Mouse (Mus musculus) limb, embryonic 11.5 days (tissue): Measurements from ENCODE around the gene Plekha7. TPM values are rescaled to one million over a fixed set of nuclear protein-coding genes. Genes with fewer than 3 reads are reported as not detected.

Source experiments
- ATAC-seq: fragments of 200-750 bp; cut with Nextera tagmentation; 2 replicates; pipeline ENCODE4 v1.8.0; 2017; ENCODE audit warnings: low read depth; ENCODE audit not compliant: insufficient number of reproducible peaks, low FRiP score, low TSS enrichment
- DNase-seq: peaks from one replicate; pipeline ENCODE4 v3.0.0-alpha.2; 2015; ENCODE audit warnings: low spot score
- H3K27ac ChIP-seq: fragments of 300-500 bp; sonication (generic); replicated peaks from 2 replicates; pipeline ENCODE4 v1.5.1; 2014; ENCODE audit warnings: low read depth, mild to moderate bottlenecking, low read length
- H3K27me3 ChIP-seq: fragments of 300-500 bp; sonication (generic); 2 replicates; pipeline ENCODE4 v1.6.1; 2014; ENCODE audit warnings: mild to moderate bottlenecking, low read length, mixed read lengths; ENCODE audit not compliant: control insufficient read depth, insufficient read depth
- H3K36me3 ChIP-seq: fragments of 300-500 bp; sonication (generic); 2 replicates; pipeline ENCODE4 v1.6.1; 2014; ENCODE audit warnings: mild to moderate bottlenecking, low read length, moderate library complexity, mixed read lengths; ENCODE audit not compliant: control insufficient read depth, insufficient read depth
- H3K4me1 ChIP-seq: fragments of 300-500 bp; sonication (generic); 2 replicates; pipeline ENCODE4 v1.6.1; 2014; ENCODE audit warnings: low read length, mixed read lengths; ENCODE audit not compliant: control insufficient read depth, insufficient read depth
- H3K4me2 ChIP-seq: fragments of 300-500 bp; sonication (generic); 2 replicates; pipeline ENCODE4 v1.6.1; 2014; ENCODE audit warnings: low read depth, mild to moderate bottlenecking, moderate library complexity; ENCODE audit not compliant: severe bottlenecking
- H3K4me3 ChIP-seq: fragments of 300-500 bp; sonication (generic); 2 replicates; pipeline ENCODE4 v1.5.1; 2014; ENCODE audit warnings: low read depth, low read length
- H3K9ac ChIP-seq: fragments of 300-500 bp; sonication (generic); 2 replicates; pipeline ENCODE4 v1.6.1; 2014; ENCODE audit warnings: mild to moderate bottlenecking, low read length
- H3K9me3 ChIP-seq: fragments of 300-500 bp; sonication (generic); 2 replicates; pipeline ENCODE4 v1.6.1; 2016; ENCODE audit warnings: low read length; ENCODE audit not compliant: control insufficient read depth
- WGBS: fragments of 180-500 bp; shearing (Covaris S2); extraction: QIAGEN DNeasy Blood & Tissue Kit; methylation state at CpG from one replicate; pipeline ENCODE4 v1.1.7; 2014; 5-methylcytosine and 5-hydroxymethylcytosine counted together
- polyA plus RNA-seq: library from polyadenylated mRNA; unstranded; fragments of >200 nt; fragmentation: Nextera tagmentation; extraction: Ambion mirVana; gene quantifications from 2 replicates; pipeline ENCODE4 v1.2.1, GENCODE M21; 2014

Gene Plekha7
- polyA plus RNA-seq, 1 experiment from 2014 or later: 3.7 TPM

DNA sequence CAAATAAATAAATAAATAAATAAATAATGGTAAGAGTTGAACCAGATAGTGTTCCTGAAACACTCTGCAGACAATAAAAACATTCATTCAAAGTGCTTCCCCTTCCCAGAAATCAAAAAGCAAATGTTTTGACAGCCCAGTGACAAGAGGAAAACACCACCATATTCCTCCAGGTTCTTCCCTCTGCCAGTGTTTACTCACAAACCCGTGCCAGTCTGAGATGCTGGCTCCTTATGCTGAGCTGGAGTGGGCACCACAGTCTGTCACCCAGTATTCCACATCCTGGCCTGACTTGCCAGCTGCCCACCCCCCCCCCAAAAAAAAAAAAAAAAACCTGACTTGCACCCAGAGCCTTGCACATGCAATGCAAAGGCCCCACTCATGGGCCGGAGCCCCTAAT, 9.3 kb downstream of the Plekha7 start:
- no peak for DNase-seq
- no peaks in the 10 kb centered on the region for H3K9me3 ChIP-seq
- ATAC-seq: no peak
- no peaks in the 10 kb centered on the region for H3K27me3 ChIP-seq
- H3K27ac ChIP-seq: no peak overlapping the region
- WGBS: 89% methylated on average over 2 of the region's 2 CpGs
- H3K4me3 ChIP-seq: no peak overlapping the region
- H3K9ac ChIP-seq: no peak overlapping the region
- H3K36me3 ChIP-seq: no peaks in the 10 kb centered on the region
- H3K4me2 ChIP-seq: no peak overlapping the region
- H3K4me1 ChIP-seq: peaks cover 6% of the 10 kb centered on the region; the same call in 1 of the 2 replicates

DNA sequence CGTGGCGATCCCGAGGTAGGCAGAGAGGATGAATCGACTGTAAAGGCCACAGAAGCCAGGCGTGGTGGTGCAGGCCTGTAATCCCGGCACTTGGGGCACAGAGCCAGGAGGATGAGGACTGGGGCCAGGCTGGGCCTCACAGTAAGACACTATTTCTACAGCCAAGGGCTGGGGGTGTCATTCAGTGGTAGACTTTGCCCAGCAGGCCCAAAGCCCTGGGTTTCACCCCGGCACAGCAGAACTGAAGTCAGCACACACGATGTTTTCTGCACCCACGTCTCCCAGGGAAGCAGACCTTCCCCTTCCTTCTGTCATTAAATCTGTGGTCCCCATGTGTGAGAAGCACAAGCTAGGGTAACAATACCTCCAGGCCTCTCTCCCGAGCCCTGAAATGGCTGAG, 9.8 kb downstream of the Plekha7 start:
- H3K9me3 ChIP-seq: no peaks in the 10 kb centered on the region
- H3K4me1 ChIP-seq: peaks cover 6% of the 10 kb centered on the region; the same call in 1 of the 2 replicates
- H3K27ac ChIP-seq: no peak overlapping the region
- no peak overlapping the region for H3K4me3 ChIP-seq
- H3K9ac ChIP-seq: no peak overlapping the region
- no peaks in the 10 kb centered on the region for H3K27me3 ChIP-seq
- H3K4me2 ChIP-seq: no peak overlapping the region
- WGBS: 74% methylated on average over 10 of the region's 10 CpGs
- ATAC-seq: no peak
- H3K36me3 ChIP-seq: no peaks in the 10 kb centered on the region
- DNase-seq: no peak

DNA sequence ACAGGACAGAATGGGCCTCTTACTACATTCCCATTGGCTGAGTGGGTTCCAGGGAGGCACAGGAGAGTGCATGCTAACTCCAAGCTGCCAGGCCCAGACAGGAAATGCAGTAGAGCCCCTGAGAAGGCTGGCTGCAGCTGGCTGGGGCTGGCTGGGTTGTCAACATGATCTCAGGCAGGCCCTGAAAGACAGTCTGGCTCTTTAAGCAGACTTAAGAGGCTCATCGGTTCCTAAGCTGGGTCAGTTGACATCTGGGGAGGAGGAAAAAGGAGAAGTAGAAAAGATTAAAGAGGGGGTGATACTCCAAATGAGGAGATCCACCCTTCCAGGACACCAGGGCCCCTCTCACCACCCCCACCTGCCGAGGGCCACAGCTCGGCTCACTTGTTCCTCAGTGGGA, 13.2 kb downstream of the Plekha7 start:
- H3K27me3 ChIP-seq: no peaks in the 10 kb centered on the region
- ATAC-seq (no peak), DNase-seq (peak; percentile 37)
- no peaks in the 10 kb centered on the region for H3K36me3 ChIP-seq
- no peak overlapping the region for H3K4me2 ChIP-seq
- H3K9me3 ChIP-seq: no peaks in the 10 kb centered on the region
- 57% methylated on average over 3 of the region's 3 CpGs for WGBS
- 0 out of 2 replicates have a peak overlapping the region, but pooled peaks have one; percentile 30 for H3K27ac ChIP-seq
- no peak overlapping the region for H3K4me3 ChIP-seq
- H3K4me1 ChIP-seq: peaks cover 8% of the 10 kb centered on the region; the same call in 1 of the 2 replicates
- no peak overlapping the region for H3K9ac ChIP-seq

DNA sequence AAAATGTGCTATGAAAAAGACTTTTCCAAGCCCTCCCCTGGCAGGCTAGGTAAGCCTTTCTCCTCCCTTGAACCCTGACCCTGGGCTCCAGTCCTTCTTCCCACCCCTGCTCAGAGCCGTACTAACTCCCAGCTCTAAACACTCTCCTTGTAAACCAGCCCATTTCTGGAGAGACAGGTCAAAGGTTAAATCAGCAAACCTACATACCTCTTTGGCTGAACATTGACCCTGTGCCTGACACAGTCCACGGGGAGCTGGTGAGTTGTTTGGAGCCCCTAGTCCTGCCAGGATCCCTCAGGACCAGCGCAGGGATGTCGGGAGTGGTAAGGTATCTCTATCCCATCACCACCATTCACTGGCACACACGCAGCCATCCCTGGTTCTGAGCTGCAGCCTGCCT, 15.8 kb downstream of the Plekha7 start:
- Histone ChIP-seq H3K4me1 (peaks cover 7% of the 10 kb centered on the region), H3K4me3 (no peak overlapping the region), H3K36me3 (no peaks in the 10 kb centered on the region), H3K9ac (no peak overlapping the region), H3K4me2 (no peak overlapping the region), H3K9me3 (no peaks in the 10 kb centered on the region), H3K27me3 (no peaks in the 10 kb centered on the region), H3K27ac (no peak overlapping the region)
- no peak for ATAC-seq
- no peak for DNase-seq
- WGBS: 41% methylated on average over 5 of the region's 5 CpGs

DNA sequence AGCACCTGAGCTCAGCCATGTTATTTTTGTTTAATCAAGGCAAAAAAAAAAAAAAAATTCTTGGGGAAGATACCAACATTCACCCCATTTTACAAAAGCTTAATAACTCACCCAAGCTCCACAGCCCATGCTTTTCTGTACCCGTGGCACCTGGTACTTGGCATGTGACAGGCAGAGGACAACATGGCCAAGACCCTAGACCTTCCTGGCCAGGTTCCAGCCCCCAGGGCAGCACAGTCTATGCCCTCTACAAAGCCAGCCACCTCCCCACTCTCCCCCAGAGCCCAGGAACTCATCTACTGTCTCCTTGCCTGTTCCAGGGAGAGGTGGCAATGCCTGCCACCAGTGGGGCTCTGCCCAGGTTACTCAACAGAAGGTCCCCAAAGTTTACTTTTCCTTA, 17.6 kb downstream of the Plekha7 start:
- Histone ChIP-seq H3K4me1 (peaks cover 18% of the 10 kb centered on the region), H3K27ac (no peak overlapping the region)

DNA sequence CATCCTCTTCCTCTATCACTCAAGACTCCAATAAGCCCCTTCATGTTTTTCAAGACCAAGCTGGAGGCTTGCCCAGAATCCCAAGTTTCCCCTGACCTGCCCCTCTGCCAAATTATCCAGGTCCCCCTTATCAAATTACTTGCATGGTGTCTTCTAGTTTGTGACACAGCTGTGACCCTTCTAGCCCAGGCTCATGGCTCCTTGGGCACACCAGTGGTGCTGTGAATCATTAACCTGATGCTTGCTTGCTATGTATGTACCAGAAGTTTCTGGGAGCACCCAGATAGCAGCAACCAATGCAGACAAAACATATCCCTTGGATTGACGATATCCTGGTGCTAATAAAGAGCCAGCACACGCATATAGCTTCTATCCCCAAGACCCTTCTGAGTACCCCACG, 19.2 kb downstream of the Plekha7 start:
- Histone ChIP-seq H3K9ac (no peak overlapping the region), H3K4me3 (no peak overlapping the region), H3K9me3 (no peaks in the 10 kb centered on the region), H3K27ac (no peak overlapping the region), H3K36me3 (no peaks in the 10 kb centered on the region), H3K4me2 (no peak overlapping the region), H3K27me3 (no peaks in the 10 kb centered on the region), H3K4me1 (peaks cover 14% of the 10 kb centered on the region)
- ATAC-seq: no peak
- WGBS: 78% methylated on average over 3 of the region's 3 CpGs
- DNase-seq: no peak

More for the DNA sequence above, 17.6 kb downstream of the Plekha7 start:
- 89% methylated on average over 1 of the region's 1 CpGs for WGBS
- no peak overlapping the region for H3K4me2 ChIP-seq
- no peaks in the 10 kb centered on the region for H3K9me3 ChIP-seq
- H3K9ac ChIP-seq: no peak overlapping the region
- ATAC-seq (no peak), DNase-seq (no peak)
- no peaks in the 10 kb centered on the region for H3K36me3 ChIP-seq
- H3K27me3 ChIP-seq: no peaks in the 10 kb centered on the region
- no peak overlapping the region for H3K4me3 ChIP-seq

DNA sequence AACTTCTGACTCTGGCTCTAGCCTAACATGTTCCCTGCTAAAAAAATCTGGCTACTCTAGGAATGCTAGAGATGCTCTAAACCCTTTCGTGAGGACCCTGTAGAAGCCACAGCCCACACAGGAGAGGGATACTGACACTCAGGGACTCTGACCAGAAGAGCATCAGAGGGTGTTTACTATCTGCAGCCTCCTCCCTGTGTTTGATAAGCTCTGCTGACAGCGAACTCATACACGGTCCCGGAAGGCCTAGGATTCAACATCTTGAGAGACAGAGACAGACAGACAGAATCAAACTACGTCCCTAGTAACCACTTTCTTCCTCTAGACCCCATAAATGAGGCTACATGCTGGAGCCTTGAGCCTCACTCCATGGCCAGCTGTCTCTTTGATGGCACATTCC, 20.2 kb downstream of the Plekha7 start:
- 85% methylated on average over 5 of the region's 5 CpGs for WGBS

DNA sequence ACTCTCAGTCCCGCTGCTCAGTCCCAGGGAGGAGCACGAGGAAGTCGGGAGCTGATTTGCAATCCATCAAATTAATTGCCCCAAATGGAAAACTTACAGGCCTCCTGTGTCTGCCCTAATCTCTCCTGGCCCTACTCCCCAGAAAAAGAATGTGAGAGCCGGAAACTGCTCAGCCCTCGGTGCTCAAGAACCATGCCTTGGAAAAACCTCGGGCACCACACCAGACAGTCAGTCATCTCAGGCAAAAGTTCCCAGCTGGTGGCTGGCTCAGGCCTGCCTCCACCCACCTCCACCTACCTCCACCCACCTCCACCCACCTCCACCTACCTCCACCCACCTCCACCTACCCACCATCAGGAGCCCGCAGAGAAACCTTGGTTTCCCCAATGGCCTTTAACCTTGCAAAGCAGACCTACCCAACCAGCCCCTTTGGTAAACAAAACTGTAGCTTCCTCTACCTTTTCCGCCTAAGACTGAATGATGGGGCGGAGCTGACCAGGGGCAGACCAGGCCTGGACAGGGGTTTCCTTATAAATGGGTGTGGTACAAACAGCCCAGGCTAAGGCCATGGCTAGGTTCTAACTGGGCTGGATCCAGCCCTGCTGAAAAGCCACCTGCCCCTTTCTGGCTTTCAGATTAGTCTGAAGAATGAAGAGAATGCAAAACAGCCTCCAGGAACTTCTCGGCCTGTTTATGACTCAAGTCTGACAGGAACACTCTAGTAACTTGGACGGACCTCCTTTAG, 21.4 kb downstream of the Plekha7 start:
- H3K9me3 ChIP-seq: no peaks in the 10 kb centered on the region
- no peaks in the 10 kb centered on the region for H3K27me3 ChIP-seq
- H3K36me3 ChIP-seq: no peaks in the 10 kb centered on the region
- H3K4me2 ChIP-seq: no peak overlapping the region
- peak overlapping the region; percentile 30; the same call in 1 of the 2 replicates for H3K27ac ChIP-seq
- H3K4me3 ChIP-seq: no peak overlapping the region
- peaks cover 12% of the 10 kb centered on the region for H3K4me1 ChIP-seq
- H3K9ac ChIP-seq: no peak overlapping the region
- 28% methylated on average over 11 of the region's 11 CpGs for WGBS
- DNase-seq: no peak
- ATAC-seq: no peak

More for the DNA sequence above, 20.2 kb downstream of the Plekha7 start:
- Histone ChIP-seq H3K36me3 (no peaks in the 10 kb centered on the region), H3K27ac (no peak overlapping the region), H3K9me3 (no peaks in the 10 kb centered on the region), H3K27me3 (no peaks in the 10 kb centered on the region), H3K4me3 (no peak overlapping the region), H3K9ac (no peak overlapping the region), H3K4me1 (peaks cover 14% of the 10 kb centered on the region), H3K4me2 (no peak overlapping the region)
- DNase-seq (no peak), ATAC-seq (no peak)

DNA sequence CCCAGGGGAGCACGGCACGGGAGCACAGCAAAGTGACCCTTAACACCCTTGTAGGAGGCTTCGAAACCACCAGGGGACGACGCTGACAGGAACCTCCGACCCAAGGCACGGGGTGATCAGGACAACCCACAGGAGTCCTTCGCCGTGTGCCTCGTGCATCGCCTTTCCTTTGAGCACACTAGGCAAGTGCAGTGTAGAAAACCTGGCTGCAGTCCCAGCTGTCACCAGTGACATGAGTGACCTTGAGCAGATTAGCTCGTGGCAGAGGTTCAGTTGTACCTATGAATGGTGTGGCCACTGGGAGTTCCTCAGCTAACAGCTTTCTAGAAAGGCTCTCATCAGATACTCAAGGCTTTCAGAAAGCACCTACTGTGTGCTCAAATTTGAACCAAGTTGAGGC, 22.0 kb downstream of the Plekha7 start:
- 79% methylated on average over 12 of the region's 12 CpGs for WGBS
- Histone ChIP-seq H3K4me3 (no peak overlapping the region), H3K4me1 (peaks cover 14% of the 10 kb centered on the region), H3K27ac (no peak overlapping the region), H3K9me3 (no peaks in the 10 kb centered on the region), H3K9ac (no peak overlapping the region), H3K36me3 (no peaks in the 10 kb centered on the region), H3K4me2 (no peak overlapping the region), H3K27me3 (no peaks in the 10 kb centered on the region)
- DNase-seq (no peak), ATAC-seq (no peak)
